Mouse (Mus musculus): ENCODE measurements around the gene Flii.

Flii gene

DNA sequence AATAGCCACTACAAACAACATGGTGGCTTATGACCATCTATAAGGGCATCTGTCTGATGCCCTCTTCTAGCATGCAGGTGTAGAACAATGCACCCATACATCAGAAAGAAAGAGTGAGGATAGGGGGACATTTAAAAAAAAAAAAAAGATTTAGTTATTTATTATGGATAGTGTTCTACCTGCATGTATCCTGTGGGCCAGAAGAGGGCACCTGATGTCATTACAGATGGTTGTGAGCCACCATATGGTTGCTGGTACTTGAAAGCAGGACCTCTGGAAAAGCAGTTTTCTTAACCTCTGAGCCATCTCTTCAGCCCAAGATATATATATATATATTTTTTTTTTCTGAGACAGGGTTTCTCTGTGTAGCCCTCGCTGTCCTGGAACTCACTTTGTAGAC is 30.9 kb downstream of the Flii start:
- DNase-seq (ENCODE audit: extremely low spot score, low read depth, low spot score) = no peak
